Mouse (Mus musculus): ENCODE measurements at regions not wholly inside any gene's neighbourhood (a gene's known extent, or its start where the extent isn't known, plus 50 kb on each side); places are given as distances from the start of the nearest gene placed in this dataset.

DNA sequence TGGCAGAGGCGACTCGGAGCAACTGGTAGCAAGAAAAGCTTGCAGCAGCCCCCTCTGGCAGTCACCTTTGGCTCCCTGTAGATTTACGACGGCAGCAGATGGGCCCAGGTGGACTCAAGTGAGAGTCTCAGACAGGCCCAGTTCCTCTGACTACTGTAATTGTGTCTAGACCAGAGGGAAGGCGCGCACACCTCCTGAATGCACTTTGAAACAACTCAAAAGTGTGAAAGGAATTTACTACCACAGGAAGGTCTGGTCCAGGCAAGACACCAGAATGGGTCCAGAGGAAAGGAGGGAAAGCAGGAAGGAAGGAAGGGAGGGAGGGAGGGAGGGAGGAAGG is 224.6 kb upstream of the Hes1 start:
- 27% methylated on average over 6 of the region's 6 CpGs for WGBS

DNA sequence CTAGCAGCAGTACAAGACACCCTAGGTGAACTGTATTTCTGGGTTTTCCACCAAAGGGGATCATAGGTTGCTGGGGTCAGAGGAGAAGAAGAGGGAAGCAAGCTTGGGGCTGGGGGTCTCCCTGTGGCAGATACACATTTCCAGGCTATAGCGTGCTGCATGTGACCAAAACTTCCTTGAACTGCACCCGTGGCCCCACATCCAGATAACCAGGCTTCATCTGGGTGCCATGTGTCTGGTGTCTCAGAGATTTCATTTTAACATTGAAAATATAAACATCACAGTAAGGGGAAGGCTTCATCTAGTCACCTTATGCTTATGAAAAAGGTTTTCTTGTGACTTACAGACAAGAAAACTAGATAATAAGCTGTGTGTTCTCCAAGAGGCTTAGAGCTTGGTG is 223.8 kb upstream of the Hes1 start:
- no peak for ATAC-seq
- no peaks in the 10 kb centered on the region for H3K36me3 ChIP-seq (ENCODE audit: control insufficient read depth, insufficient read depth)
- H3K4me2 ChIP-seq (replicated peaks; ENCODE audit: low read depth) = no peak overlapping the region
- no peak for TF ChIP-seq CTCF (IDR thresholded peaks at IDR 0.05; ENCODE audit: low read depth)
- H3K27ac ChIP-seq (ENCODE audit: low read depth, low read length) = no peak overlapping the region
- H3K27me3 ChIP-seq (replicated peaks; ENCODE audit: control insufficient read depth, insufficient read depth, low read length) = no peaks in the 10 kb centered on the region
- no peaks in the 10 kb centered on the region for H3K9me3 ChIP-seq (ENCODE audit: control insufficient read depth)
- H3K4me1 ChIP-seq (replicated peaks; ENCODE audit: control insufficient read depth, insufficient read depth, low read length) = no peaks in the 10 kb centered on the region
- no peak overlapping the region for H3K4me3 ChIP-seq (ENCODE audit: low read depth, low read length)
- WGBS = 67% methylated on average over 2 of the region's 2 CpGs
- H3K9ac ChIP-seq (ENCODE audit: low read depth, low read length) = no peak overlapping the region

More for the DNA sequence above, 224.6 kb upstream of the Hes1 start:
- Histone ChIP-seq H3K27ac (ENCODE audit: low read depth, low read length) (peak overlapping the region; percentile 46; the same call in 1 of the 2 replicates), H3K4me3 (ENCODE audit: low read depth, low read length) (peak overlapping the region; percentile 26), H3K27me3 (replicated peaks; ENCODE audit: control insufficient read depth, insufficient read depth, low read length) (no peaks in the 10 kb centered on the region), H3K9ac (ENCODE audit: low read depth, low read length) (no peak overlapping the region), H3K4me1 (replicated peaks; ENCODE audit: control insufficient read depth, insufficient read depth, low read length) (no peaks in the 10 kb centered on the region), H3K9me3 (ENCODE audit: control insufficient read depth) (no peaks in the 10 kb centered on the region), H3K36me3 (ENCODE audit: control insufficient read depth, insufficient read depth) (no peaks in the 10 kb centered on the region), H3K4me2 (replicated peaks; ENCODE audit: low read depth) (peak overlapping the region; percentile 71)
- ATAC-seq = peak; percentile 79
- TF ChIP-seq CTCF (IDR thresholded peaks at IDR 0.05; ENCODE audit: low read depth) = 0 out of 2 replicates have a peak, but pooled peaks have one; percentile 11

DNA sequence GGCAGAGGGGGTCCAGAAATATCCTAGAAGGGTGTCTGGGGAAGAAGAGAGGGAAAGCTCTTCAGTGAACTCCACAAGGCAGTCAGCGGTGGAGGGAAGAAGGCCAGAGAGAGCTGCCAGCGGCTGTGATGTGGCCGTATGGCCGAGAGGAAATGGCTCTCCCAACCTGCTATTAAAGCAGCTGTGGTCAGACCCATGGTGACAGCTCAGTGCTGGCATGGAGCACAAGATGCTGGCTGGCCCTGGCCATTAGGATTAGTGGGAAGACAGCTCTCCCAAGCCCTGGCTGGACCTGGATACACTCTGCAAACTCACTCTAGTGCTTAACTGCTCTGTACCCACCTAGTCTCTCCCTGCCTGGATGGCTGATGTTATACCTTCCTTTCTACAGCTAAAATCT is 223.1 kb upstream of the Hes1 start:
- no peak for ATAC-seq
- Histone ChIP-seq H3K4me2 (replicated peaks; ENCODE audit: low read depth) (no peak overlapping the region), H3K9ac (ENCODE audit: low read depth, low read length) (no peak overlapping the region), H3K27me3 (replicated peaks; ENCODE audit: control insufficient read depth, insufficient read depth, low read length) (no peaks in the 10 kb centered on the region), H3K9me3 (ENCODE audit: control insufficient read depth) (no peaks in the 10 kb centered on the region), H3K4me1 (replicated peaks; ENCODE audit: control insufficient read depth, insufficient read depth, low read length) (0 out of 2 replicates have a peak, but pooled peaks cover 3% of the 10 kb centered on the region), H3K4me3 (ENCODE audit: low read depth, low read length) (no peak overlapping the region), H3K36me3 (ENCODE audit: control insufficient read depth, insufficient read depth) (no peaks in the 10 kb centered on the region), H3K27ac (ENCODE audit: low read depth, low read length) (no peak overlapping the region)
- TF ChIP-seq CTCF (IDR thresholded peaks at IDR 0.05; ENCODE audit: low read depth) = no peak
- WGBS = 83% methylated on average over 4 of the region's 4 CpGs

DNA sequence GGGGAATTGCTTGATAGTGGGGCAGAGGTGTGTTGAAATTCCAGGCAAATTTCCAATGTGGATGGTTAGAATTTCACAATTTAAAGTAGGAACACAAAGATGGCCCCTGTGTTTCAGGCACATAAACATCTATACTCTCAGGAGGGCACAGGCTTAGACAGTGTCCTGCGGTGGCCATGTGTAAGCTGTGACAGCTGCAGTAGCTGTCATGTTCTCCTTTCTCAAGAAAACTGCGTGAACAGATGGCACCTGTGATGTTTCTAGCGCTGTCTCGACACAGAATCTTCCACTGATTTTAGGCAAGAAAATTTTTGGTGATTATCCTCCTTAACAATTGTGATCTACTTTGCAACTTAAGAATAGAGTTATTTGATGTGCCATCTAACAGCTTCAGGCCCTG is 222.1 kb upstream of the Hes1 start:
- no peaks in the 10 kb centered on the region for H3K36me3 ChIP-seq (ENCODE audit: control insufficient read depth, insufficient read depth)
- no peak for ATAC-seq
- H3K4me3 ChIP-seq (ENCODE audit: low read depth, low read length) = no peak overlapping the region
- H3K9me3 ChIP-seq (ENCODE audit: control insufficient read depth) = no peaks in the 10 kb centered on the region
- 0 out of 2 replicates have a peak, but pooled peaks cover 5% of the 10 kb centered on the region for H3K4me1 ChIP-seq (replicated peaks; ENCODE audit: control insufficient read depth, insufficient read depth, low read length)
- no peak for TF ChIP-seq CTCF (IDR thresholded peaks at IDR 0.05; ENCODE audit: low read depth)
- H3K4me2 ChIP-seq (replicated peaks; ENCODE audit: low read depth) = no peak overlapping the region
- no peak overlapping the region for H3K9ac ChIP-seq (ENCODE audit: low read depth, low read length)
- H3K27me3 ChIP-seq (replicated peaks; ENCODE audit: control insufficient read depth, insufficient read depth, low read length) = no peaks in the 10 kb centered on the region
- H3K27ac ChIP-seq (ENCODE audit: low read depth, low read length) = no peak overlapping the region
- WGBS = 97% methylated on average over 4 of the region's 4 CpGs

- 0 out of 2 replicates have a peak, but pooled peaks have one; percentile 28 for ATAC-seq
- no peaks in the 10 kb centered on the region for H3K9me3 ChIP-seq (ENCODE audit: control insufficient read depth)
- TF ChIP-seq CTCF (IDR thresholded peaks at IDR 0.05; ENCODE audit: low read depth) = no peak
- 44% methylated on average over 7 of the region's 7 CpGs for WGBS
- no peak overlapping the region for H3K4me3 ChIP-seq (ENCODE audit: low read depth, low read length)
- H3K27me3 ChIP-seq (replicated peaks; ENCODE audit: control insufficient read depth, insufficient read depth, low read length) = no peaks in the 10 kb centered on the region
- H3K36me3 ChIP-seq (ENCODE audit: control insufficient read depth, insufficient read depth) = no peaks in the 10 kb centered on the region
- H3K27ac ChIP-seq (ENCODE audit: low read depth, low read length) = no peak overlapping the region
- no peak overlapping the region for H3K9ac ChIP-seq (ENCODE audit: low read depth, low read length)
- 0 out of 2 replicates have a peak, but pooled peaks cover 6% of the 10 kb centered on the region for H3K4me1 ChIP-seq (replicated peaks; ENCODE audit: control insufficient read depth, insufficient read depth, low read length)
- no peak overlapping the region for H3K4me2 ChIP-seq (replicated peaks; ENCODE audit: low read depth)
These were observed 220.7 kb upstream of the Hes1 start for GRCm38 (mm10) chr16:29843490-29843889.

- no peak overlapping the region for H3K9ac ChIP-seq (ENCODE audit: low read depth, low read length)
- no peak for ATAC-seq
- no peak overlapping the region for H3K27ac ChIP-seq (ENCODE audit: low read depth, low read length)
These were observed 219.2 kb upstream of the Hes1 start for GRCm38 (mm10) chr16:29844706-29845596.

More at GRCm38 (mm10) chr16:29844706-29845596, 219.2 kb upstream of the Hes1 start:
- 0 out of 2 replicates have a peak, but pooled peaks cover 6% of the 10 kb centered on the region for H3K4me1 ChIP-seq (replicated peaks; ENCODE audit: control insufficient read depth, insufficient read depth, low read length)
- no peak overlapping the region for H3K4me2 ChIP-seq (replicated peaks; ENCODE audit: low read depth)
- 50% methylated on average over 12 of the region's 12 CpGs for WGBS
- TF ChIP-seq CTCF (IDR thresholded peaks at IDR 0.05; ENCODE audit: low read depth) = 0 out of 2 replicates have a peak, but pooled peaks have one; percentile 11
- no peaks in the 10 kb centered on the region for H3K36me3 ChIP-seq (ENCODE audit: control insufficient read depth, insufficient read depth)
- H3K27me3 ChIP-seq (replicated peaks; ENCODE audit: control insufficient read depth, insufficient read depth, low read length) = no peaks in the 10 kb centered on the region
- no peak overlapping the region for H3K4me3 ChIP-seq (ENCODE audit: low read depth, low read length)
- H3K9me3 ChIP-seq (ENCODE audit: control insufficient read depth) = no peaks in the 10 kb centered on the region

Measured in intestine, postnatal 0 days (tissue).